Mouse (Mus musculus): ENCODE data around the gene Gkn3. TPM values are rescaled to one million over a fixed set of nuclear protein-coding genes. Genes with fewer than 3 reads are reported as not detected.
A peak's percentile ranks its signal among the peaks of the same experiment; 100 is the strongest.

Gene Gkn3
- polyA plus RNA-seq, 1 experiment from 2014 or later, result not detected

- 65% methylated on average over 5 of the region's 6 CpGs for WGBS
- no peak for DNase-seq (ENCODE audit: low spot score)
Observed at GRCm38 (mm10) chr6:87384761-87385160, 4.0 kb downstream of the Gkn3 start.

GRCm38 (mm10) chr6:87383926-87384691, 4.6 kb downstream of the Gkn3 start:
- Histone ChIP-seq H3K9me3 (ENCODE audit: control insufficient read depth, low read length) (no peaks in the 10 kb centered on the region), H3K4me2 (replicated peaks; ENCODE audit: low read depth, low read length) (peak overlapping the region; percentile 34), H3K4me3 (ENCODE audit: low read depth, low read length) (peak overlapping the region; percentile 17; the same call in 1 of the 2 replicates), H3K27me3 (ENCODE audit: control insufficient read depth, insufficient read depth, low read length) (peaks cover 3% of the 10 kb centered on the region; the same call in 1 of the 2 replicates), H3K36me3 (ENCODE audit: control insufficient read depth, insufficient read depth, low read length) (no peaks in the 10 kb centered on the region), H3K9ac (ENCODE audit: low read depth, low read length) (0 out of 2 replicates have a peak overlapping the region, but pooled peaks have one; percentile 27), H3K4me1 (replicated peaks; ENCODE audit: control insufficient read depth, insufficient read depth, low read length) (no peaks in the 10 kb centered on the region; the same call in 1 of the 2 replicates), H3K27ac (ENCODE audit: low read depth, low read length) (no peak overlapping the region)
- no peak for ATAC-seq (ENCODE audit: low FRiP score)
- peak; percentile 30 for DNase-seq (ENCODE audit: low spot score)
- 9% methylated on average over 24 of the region's 24 CpGs for WGBS

More at GRCm38 (mm10) chr6:87384761-87385160, 4.0 kb downstream of the Gkn3 start:
- Histone ChIP-seq H3K4me3 (ENCODE audit: low read depth, low read length) (no peak overlapping the region), H3K4me1 (replicated peaks; ENCODE audit: control insufficient read depth, insufficient read depth, low read length) (peaks cover 2% of the 10 kb centered on the region; the same call in 1 of the 2 replicates), H3K9me3 (ENCODE audit: control insufficient read depth, low read length) (no peaks in the 10 kb centered on the region), H3K36me3 (ENCODE audit: control insufficient read depth, insufficient read depth, low read length) (no peaks in the 10 kb centered on the region), H3K27ac (ENCODE audit: low read depth, low read length) (no peak overlapping the region), H3K9ac (ENCODE audit: low read depth, low read length) (no peak overlapping the region), H3K4me2 (replicated peaks; ENCODE audit: low read depth, low read length) (no peak overlapping the region), H3K27me3 (ENCODE audit: control insufficient read depth, insufficient read depth, low read length) (peaks cover 3% of the 10 kb centered on the region; the same call in 1 of the 2 replicates)
- ATAC-seq (ENCODE audit: low FRiP score), result no peak

DNA sequence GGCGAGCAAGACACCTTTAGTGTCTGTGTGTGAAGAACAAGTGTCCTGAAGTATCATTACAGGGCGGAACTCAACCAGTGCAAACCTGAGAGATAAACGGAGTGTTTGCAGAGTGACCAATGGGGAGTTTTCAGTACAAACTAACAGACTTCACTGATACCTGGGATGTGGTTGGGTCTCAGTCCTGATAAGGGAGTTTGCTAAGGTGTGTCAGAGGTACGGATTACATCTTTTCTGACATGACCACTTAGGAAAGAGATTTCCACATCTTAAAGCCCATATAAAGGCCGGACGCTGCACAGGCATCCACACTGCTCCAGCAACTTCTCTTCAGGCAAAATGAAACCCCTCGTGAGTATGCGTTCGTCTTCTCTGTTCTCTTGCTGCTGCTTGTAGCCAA, 15.7 kb downstream of the Gkn3 start, which contains the start of gene Gkn2:
Gkn2 (plus strand) TSS at position 301 of the 400 bp plus-strand sequence.
- no peak for ATAC-seq (ENCODE audit: low FRiP score)
- 95% methylated on average over 9 of the region's 9 CpGs for WGBS
- Histone ChIP-seq H3K4me1 (replicated peaks; ENCODE audit: control insufficient read depth, insufficient read depth, low read length) (no peaks in the 10 kb centered on the region), H3K4me3 (ENCODE audit: low read depth, low read length) (no peak within 1 kb of the TSS), H3K4me2 (replicated peaks; ENCODE audit: low read depth, low read length) (no peak within 1 kb of the TSS), H3K36me3 (ENCODE audit: control insufficient read depth, insufficient read depth, low read length) (no peaks in the 10 kb centered on the region), H3K27me3 (ENCODE audit: control insufficient read depth, insufficient read depth, low read length) (no peaks in the 10 kb centered on the region), H3K27ac (ENCODE audit: low read depth, low read length) (no peak within 1 kb of the TSS), H3K9me3 (ENCODE audit: control insufficient read depth, low read length) (no peaks in the 10 kb centered on the region), H3K9ac (ENCODE audit: low read depth, low read length) (no peak within 1 kb of the TSS)
- no peak for DNase-seq (ENCODE audit: low spot score)

- WGBS, result 91% methylated on average over 5 of the region's 5 CpGs
- Histone ChIP-seq H3K9me3 (ENCODE audit: control insufficient read depth, low read length) (no peaks in the 10 kb centered on the region), H3K4me3 (ENCODE audit: low read depth, low read length) (no peak overlapping the region), H3K9ac (ENCODE audit: low read depth, low read length) (no peak overlapping the region), H3K4me1 (replicated peaks; ENCODE audit: control insufficient read depth, insufficient read depth, low read length) (no peaks in the 10 kb centered on the region), H3K36me3 (ENCODE audit: control insufficient read depth, insufficient read depth, low read length) (no peaks in the 10 kb centered on the region), H3K4me2 (replicated peaks; ENCODE audit: low read depth, low read length) (no peak overlapping the region), H3K27ac (ENCODE audit: low read depth, low read length) (no peak overlapping the region), H3K27me3 (ENCODE audit: control insufficient read depth, insufficient read depth, low read length) (no peaks in the 10 kb centered on the region)
- no peak for DNase-seq (ENCODE audit: low spot score)
- ATAC-seq (ENCODE audit: low FRiP score), result no peak
Observed at GRCm38 (mm10) chr6:87369223-87369622, 19.5 kb downstream of the Gkn3 start.

DNA sequence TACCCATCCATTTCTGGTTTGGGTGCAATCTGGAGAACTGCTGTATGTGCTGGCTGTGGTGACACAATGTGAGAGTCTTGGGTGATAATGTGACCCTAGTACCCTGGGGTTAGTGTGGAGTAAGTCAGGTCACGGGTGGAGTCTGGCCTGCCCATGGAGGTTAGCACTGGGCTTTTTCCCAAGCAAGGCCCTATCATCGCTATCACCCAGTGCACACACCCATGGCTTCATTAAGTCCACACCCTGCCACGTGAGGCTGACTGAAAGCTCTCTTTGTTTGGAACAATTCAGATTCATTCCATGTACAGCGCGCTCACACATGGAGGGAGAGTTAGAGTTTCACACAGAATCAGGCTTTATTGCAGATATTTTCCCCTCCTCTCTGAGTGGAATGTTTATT, 34.3 kb downstream of the Gkn3 start:
- Histone ChIP-seq H3K4me3 (ENCODE audit: low read depth, low read length) (no peak overlapping the region), H3K4me2 (replicated peaks; ENCODE audit: low read depth, low read length) (no peak overlapping the region)
- 72% methylated on average over 5 of the region's 5 CpGs for WGBS

GRCm38 (mm10) chr6:87350829-87351228, 37.9 kb downstream of the Gkn3 start, which contains the start of gene Gkn1:
Gene Gkn1 (minus strand): TSS chr6:87350942.
- 89% methylated on average over 8 of the region's 8 CpGs for WGBS
- no peak within 1 kb of the TSS for H3K4me3 ChIP-seq (ENCODE audit: low read depth, low read length)
- no peaks in the 10 kb centered on the region for H3K27me3 ChIP-seq (ENCODE audit: control insufficient read depth, insufficient read depth, low read length)
- DNase-seq (ENCODE audit: low spot score), result no peak
- H3K9ac ChIP-seq (ENCODE audit: low read depth, low read length), result no peak within 1 kb of the TSS
- H3K4me1 ChIP-seq (replicated peaks; ENCODE audit: control insufficient read depth, insufficient read depth, low read length), result no peaks in the 10 kb centered on the region
- no peaks in the 10 kb centered on the region for H3K36me3 ChIP-seq (ENCODE audit: control insufficient read depth, insufficient read depth, low read length)
- H3K27ac ChIP-seq (ENCODE audit: low read depth, low read length), result no peak within 1 kb of the TSS
- no peaks in the 10 kb centered on the region for H3K9me3 ChIP-seq (ENCODE audit: control insufficient read depth, low read length)
- ATAC-seq (ENCODE audit: low FRiP score), result no peak
- H3K4me2 ChIP-seq (replicated peaks; ENCODE audit: low read depth, low read length), result no peak within 1 kb of the TSS

More for the DNA sequence above, 34.3 kb downstream of the Gkn3 start:
- no peak for DNase-seq (ENCODE audit: low spot score)
- Histone ChIP-seq H3K9me3 (ENCODE audit: control insufficient read depth, low read length) (no peaks in the 10 kb centered on the region), H3K27me3 (ENCODE audit: control insufficient read depth, insufficient read depth, low read length) (no peaks in the 10 kb centered on the region), H3K9ac (ENCODE audit: low read depth, low read length) (no peak overlapping the region), H3K27ac (ENCODE audit: low read depth, low read length) (no peak overlapping the region), H3K36me3 (ENCODE audit: control insufficient read depth, insufficient read depth, low read length) (no peaks in the 10 kb centered on the region), H3K4me1 (replicated peaks; ENCODE audit: control insufficient read depth, insufficient read depth, low read length) (no peaks in the 10 kb centered on the region)
- ATAC-seq (ENCODE audit: low FRiP score), result no peak

DNA sequence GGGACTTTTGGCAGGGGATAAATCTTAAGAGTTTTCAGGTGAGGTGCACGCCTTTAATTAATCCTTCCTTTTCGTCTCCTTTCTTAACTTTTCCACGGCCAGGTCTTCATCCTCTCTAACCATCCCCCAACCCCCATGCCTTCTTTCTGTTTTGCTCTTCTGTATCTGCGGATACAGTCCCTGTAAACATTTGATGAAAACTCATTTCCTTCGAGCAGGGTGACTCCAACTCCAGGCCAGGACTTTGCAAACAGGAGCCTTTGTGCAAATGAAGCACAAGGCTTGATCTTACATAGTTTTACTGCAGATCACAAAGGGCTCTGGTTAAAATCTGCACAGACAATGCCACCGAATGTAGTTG, 52.8 kb downstream of the Gkn3 start:
- Histone ChIP-seq H3K9ac (ENCODE audit: low read depth, low read length) (no peak overlapping the region), H3K9me3 (ENCODE audit: control insufficient read depth, low read length) (no peaks in the 10 kb centered on the region), H3K27ac (ENCODE audit: low read depth, low read length) (no peak overlapping the region), H3K36me3 (ENCODE audit: control insufficient read depth, insufficient read depth, low read length) (no peaks in the 10 kb centered on the region), H3K4me3 (ENCODE audit: low read depth, low read length) (no peak overlapping the region), H3K27me3 (ENCODE audit: control insufficient read depth, insufficient read depth, low read length) (no peaks in the 10 kb centered on the region), H3K4me1 (replicated peaks; ENCODE audit: control insufficient read depth, insufficient read depth, low read length) (no peaks in the 10 kb centered on the region; the same call in 1 of the 2 replicates), H3K4me2 (replicated peaks; ENCODE audit: low read depth, low read length) (no peak overlapping the region)
- DNase-seq (ENCODE audit: low spot score) (no peak), ATAC-seq (ENCODE audit: low FRiP score) (no peak)
- 38% methylated on average over 6 of the region's 6 CpGs for WGBS

DNA sequence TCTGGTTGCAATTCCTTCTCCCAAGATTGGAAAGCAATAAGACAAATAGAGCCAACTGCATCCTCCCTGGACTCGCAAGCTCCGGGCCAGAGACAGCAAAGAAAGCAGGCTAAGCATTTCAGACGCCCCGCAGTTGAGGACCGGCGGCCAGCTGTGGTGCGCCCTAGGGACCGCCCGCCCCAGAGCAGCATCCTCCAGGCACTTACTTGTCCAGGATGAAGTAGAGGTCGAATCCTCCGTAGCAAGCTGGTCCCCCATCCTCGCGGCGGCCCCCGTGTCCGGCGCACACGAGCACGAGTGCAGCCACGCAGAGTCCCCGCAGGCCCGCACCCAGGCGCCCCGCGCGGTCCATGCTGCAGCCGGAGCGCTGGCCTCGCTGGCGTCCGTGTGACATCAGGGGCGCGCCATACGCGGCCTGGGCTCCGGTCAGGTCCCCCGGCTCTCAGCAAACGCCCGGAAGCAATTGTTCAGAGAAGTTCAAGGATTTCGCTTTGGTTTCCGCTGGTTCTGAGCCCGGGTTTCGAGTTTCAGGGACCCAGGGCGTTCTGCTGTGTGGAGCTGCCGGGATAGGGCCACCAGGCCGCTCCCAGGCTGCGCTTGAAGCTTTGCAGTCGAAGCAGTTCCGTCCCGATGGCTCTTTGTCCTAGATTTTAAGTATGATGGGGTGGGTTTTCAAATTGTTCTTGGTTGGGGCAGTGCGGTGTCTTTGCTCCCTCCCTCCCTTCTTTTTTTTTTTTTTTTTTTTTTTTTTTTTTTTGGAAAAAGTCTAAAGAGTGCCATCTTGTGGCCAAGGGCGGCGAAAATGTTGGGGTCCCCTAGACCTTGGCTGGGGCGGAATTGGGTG, 53.4 kb downstream of the Gkn3 start, which contains the start of gene Antxr1:
Antxr1 (minus strand) TSS at position 731 of the 844 bp plus-strand sequence.
- H3K4me1 ChIP-seq (replicated peaks; ENCODE audit: control insufficient read depth, insufficient read depth, low read length), result no peaks in the 10 kb centered on the region; the same call in 1 of the 2 replicates
- H3K9ac ChIP-seq (ENCODE audit: low read depth, low read length), result peak within 1 kb of the TSS; percentile 83
- DNase-seq (ENCODE audit: low spot score) (peak; percentile 77), ATAC-seq (ENCODE audit: low FRiP score) (peak; percentile 82)
- no peaks in the 10 kb centered on the region for H3K9me3 ChIP-seq (ENCODE audit: control insufficient read depth, low read length)
- H3K4me3 ChIP-seq (ENCODE audit: low read depth, low read length), result peak within 1 kb of the TSS; percentile 81
- H3K36me3 ChIP-seq (ENCODE audit: control insufficient read depth, insufficient read depth, low read length), result no peaks in the 10 kb centered on the region
- no peaks in the 10 kb centered on the region for H3K27me3 ChIP-seq (ENCODE audit: control insufficient read depth, insufficient read depth, low read length)
- WGBS, result under 1% methylated on average over 54 of the region's 54 CpGs
- no peak within 1 kb of the TSS for H3K27ac ChIP-seq (ENCODE audit: low read depth, low read length)
- peak within 1 kb of the TSS; percentile 83 for H3K4me2 ChIP-seq (replicated peaks; ENCODE audit: low read depth, low read length)
